Mouse (Mus musculus) heart, embryonic 16.5 days (tissue): ENCODE results near the gene Hoxb7. TPM values are rescaled to one million over a fixed set of nuclear protein-coding genes. Genes with fewer than 3 reads are reported as not detected.

Source experiments
- ATAC-seq: fragments of 200-750 bp; cut with Nextera tagmentation; replicated peaks from 2 replicates; pipeline ENCODE4 v1.8.0; 2017; ENCODE audit warnings: moderate number of reproducible peaks; ENCODE audit not compliant: insufficient read depth, low FRiP score; ENCODE audit errors: extremely low read depth
- H3K27ac ChIP-seq: fragments of 300-500 bp; sonication (generic); 2 replicates; pipeline ENCODE4 v1.5.1; 2014; ENCODE audit warnings: mild to moderate bottlenecking, low read length, control low read depth, moderate library complexity
- H3K27me3 ChIP-seq: fragments of 300-500 bp; sonication (generic); 2 replicates; pipeline ENCODE4 v1.6.1; 2014; ENCODE audit warnings: low read length, mixed read lengths; ENCODE audit not compliant: control insufficient read depth, insufficient read depth
- H3K36me3 ChIP-seq: fragments of 300-500 bp; sonication (generic); 2 replicates; pipeline ENCODE4 v1.6.1; 2014; ENCODE audit not compliant: control insufficient read depth, insufficient read depth
- H3K4me1 ChIP-seq: fragments of 300-500 bp; sonication (generic); 2 replicates; pipeline ENCODE4 v1.6.1; 2014; ENCODE audit warnings: low read length, mixed read lengths; ENCODE audit not compliant: control insufficient read depth, insufficient read depth
- H3K4me2 ChIP-seq: fragments of 300-500 bp; sonication (generic); 2 replicates; pipeline ENCODE4 v1.6.1; 2014; ENCODE audit warnings: low read depth, mild to moderate bottlenecking, control low read depth, low read length
- H3K4me3 ChIP-seq: fragments of 300-500 bp; sonication (generic); 2 replicates; pipeline ENCODE4 v1.5.1; 2014; ENCODE audit warnings: mild to moderate bottlenecking, control low read depth, low read length
- H3K9ac ChIP-seq: fragments of 300-500 bp; sonication (generic); 2 replicates; pipeline ENCODE4 v1.6.1; 2014; ENCODE audit warnings: low read length, control low read depth
- H3K9me3 ChIP-seq: fragments of 300-500 bp; sonication (generic); replicated peaks from 2 replicates; pipeline ENCODE4 v1.6.1; 2016; ENCODE audit warnings: low read length; ENCODE audit not compliant: control insufficient read depth
- WGBS: fragments of 180-500 bp; shearing (Covaris S2); extraction: QIAGEN DNeasy Blood & Tissue Kit; methylation state at CpG from one replicate; pipeline ENCODE4 v1.1.7; 2014; 5-methylcytosine and 5-hydroxymethylcytosine counted together
- polyA plus RNA-seq: library from polyadenylated mRNA; unstranded; fragments of >200 nt; fragmentation: Nextera tagmentation; extraction: Ambion mirVana; gene quantifications from 2 replicates; pipeline ENCODE4 v1.2.1, GENCODE M21; 2015

Gene Hoxb7
- polyA plus RNA-seq, 1 experiment from 2014 or later = 0.43 TPM

DNA sequence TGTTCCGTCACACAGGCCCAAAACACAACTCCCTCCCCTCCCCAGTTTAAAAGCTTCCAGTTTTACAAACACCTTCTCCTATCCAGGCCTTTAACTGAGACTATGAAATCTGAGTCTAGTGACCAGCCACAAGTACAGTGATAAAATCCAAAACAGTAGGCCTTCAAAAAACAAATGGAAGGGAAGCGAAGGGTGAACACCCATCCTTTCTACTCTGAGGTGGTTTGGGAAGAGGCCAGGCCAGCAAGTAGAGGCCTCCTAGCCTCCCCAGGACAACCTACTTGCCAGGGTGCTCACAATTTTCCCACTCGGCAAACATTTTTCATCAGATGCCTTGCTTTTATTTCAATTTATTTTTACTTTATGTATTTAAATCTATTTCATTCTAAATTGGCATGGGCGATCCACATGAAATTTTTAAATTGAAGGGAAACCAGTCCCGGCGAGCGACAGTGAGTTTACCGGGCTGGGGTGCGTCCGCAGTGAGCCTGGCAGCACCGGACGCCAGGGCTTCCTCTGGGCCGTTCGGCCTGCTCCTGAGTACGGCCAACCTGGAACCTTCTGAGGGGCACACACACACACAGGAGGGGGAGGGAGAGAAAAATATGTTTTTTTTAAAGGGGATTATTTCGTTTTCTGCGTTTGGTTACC is 4.4 kb downstream of the Hoxb7 start:
- Histone ChIP-seq H3K9me3 (no peaks in the 10 kb centered on the region), H3K4me2 (no peak overlapping the region), H3K9ac (no peak overlapping the region), H3K27me3 (peaks cover 93% of the 10 kb centered on the region), H3K4me3 (no peak overlapping the region), H3K36me3 (no peaks in the 10 kb centered on the region), H3K4me1 (no peaks in the 10 kb centered on the region), H3K27ac (no peak overlapping the region)
- no peak for ATAC-seq
- 15% methylated on average over 17 of the region's 17 CpGs for WGBS

DNA sequence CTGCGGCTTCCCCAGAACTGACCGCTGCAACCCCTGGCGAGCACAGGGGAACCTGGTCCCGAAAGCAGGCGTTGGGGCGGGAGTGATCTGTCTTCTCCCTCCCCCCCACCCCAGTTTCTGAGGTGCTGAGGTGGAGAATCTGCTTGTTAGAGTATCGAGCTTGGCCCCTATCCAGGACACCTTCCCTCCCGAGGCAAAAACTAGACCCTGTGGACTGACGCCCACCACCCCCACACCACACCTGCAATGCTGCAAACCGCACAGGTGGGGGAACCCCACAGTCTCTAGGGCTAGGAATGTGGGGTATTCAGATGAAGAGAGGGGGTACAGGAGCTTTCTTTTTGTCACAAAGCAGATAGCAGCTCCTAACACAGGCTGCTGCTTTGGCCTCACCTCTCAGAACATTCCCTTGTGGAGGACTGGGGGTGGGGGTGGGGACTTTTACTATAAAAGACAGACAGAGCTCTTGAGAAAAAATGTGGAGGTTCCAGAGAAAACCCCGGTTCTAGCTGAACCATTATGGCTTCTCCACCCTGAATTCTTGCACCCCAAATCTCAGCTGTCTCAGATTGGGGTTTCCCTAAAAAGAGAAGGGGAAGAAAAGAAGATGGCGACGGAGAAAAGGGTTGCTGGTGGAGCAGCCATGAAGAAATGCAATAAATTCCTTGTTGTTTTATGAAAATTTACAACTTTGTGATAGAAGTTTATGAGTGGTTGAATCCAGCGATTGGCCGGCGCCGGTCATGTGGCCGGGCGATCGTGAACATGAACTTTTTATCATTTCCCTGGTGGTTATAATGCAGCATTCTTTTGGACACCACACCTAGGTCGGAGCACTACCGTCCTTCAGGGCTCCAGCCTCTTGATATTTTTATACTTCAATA is 5.5 kb downstream of the Hoxb7 start, which contains the start of gene Hoxb6:
Gene Hoxb6, plus strand, starts transcription at position 796 of the 884 bp plus-strand sequence.
- 4% methylated on average over 22 of the region's 22 CpGs for WGBS
- Histone ChIP-seq H3K27me3 (peaks cover 93% of the 10 kb centered on the region), H3K9me3 (no peaks in the 10 kb centered on the region), H3K4me1 (no peaks in the 10 kb centered on the region), H3K4me2 (no peak within 1 kb of the TSS), H3K4me3 (no peak within 1 kb of the TSS), H3K27ac (no peak within 1 kb of the TSS), H3K9ac (no peak within 1 kb of the TSS), H3K36me3 (no peaks in the 10 kb centered on the region)
- no peak for ATAC-seq

DNA sequence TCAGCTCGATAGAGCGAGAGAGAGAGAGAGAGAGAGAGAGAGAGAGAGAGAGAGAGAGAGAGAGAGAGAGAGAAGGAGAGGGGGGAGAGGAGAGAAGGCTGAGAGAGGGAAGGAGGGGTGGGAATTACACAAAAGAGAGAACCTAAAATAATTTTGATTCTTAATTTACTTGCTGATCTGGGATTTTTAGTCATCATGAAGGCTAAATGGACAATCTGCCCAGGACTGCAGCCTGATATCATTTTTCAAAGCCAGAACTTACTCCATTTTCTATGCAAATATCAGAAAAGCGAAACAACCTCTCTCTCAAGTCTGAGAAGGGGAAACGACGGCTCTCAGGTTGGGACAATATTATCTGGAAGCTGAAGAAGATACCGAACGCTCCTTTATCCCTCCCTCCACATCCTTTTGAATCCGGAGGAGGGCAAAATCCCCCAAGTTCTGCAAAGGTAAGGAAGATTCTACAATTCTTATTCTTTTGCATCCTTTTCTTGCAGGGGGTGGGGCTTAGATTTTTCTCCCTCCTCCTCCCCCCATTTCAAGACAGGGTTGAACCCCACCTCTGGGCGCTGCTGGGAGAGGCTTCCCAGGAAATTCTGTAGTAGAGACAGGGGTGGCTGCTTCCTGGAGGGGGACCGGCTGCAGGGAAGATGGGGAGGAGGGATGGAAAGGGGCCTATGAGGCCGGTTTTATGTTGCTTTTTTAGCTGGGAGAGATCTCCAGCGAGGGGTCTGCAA is 6.3 kb downstream of the Hoxb7 start:
- no peak overlapping the region for H3K4me3 ChIP-seq
- H3K4me2 ChIP-seq = no peak overlapping the region
- WGBS = 4% methylated on average over 12 of the region's 12 CpGs

DNA sequence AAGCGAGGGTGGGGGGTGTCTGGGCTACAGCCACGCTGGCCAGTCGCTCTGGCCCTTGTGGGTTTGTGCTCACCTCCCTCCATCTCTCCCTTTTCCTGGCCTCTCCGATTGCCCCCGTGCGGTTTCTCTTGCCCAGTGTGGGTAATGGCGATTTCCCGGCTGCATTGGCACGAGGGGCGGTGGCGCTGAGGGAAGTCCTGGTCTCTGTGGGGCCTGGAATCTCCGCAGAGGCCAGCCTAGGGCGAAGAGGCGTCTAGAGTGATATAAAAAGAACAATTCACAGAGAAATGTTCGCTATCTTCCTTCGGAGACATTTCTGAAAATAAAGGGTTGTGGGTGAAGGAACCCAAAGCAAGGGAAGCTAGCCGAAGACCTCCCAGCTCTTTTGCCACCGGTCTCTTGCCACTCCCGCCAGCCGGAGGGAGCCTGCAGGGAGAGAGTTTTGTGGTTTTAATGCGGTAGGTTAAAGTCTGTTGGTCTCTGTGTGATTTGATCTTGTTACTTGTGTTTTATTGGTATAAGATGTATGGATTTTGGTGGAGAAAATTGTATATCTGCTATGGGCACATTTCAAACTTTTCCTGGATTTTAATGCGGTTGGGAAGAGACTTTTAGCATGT is 7.0 kb downstream of the Hoxb7 start:
- H3K4me2 ChIP-seq = no peak overlapping the region
- H3K27me3 ChIP-seq = peaks cover 91% of the 10 kb centered on the region
- H3K4me3 ChIP-seq = no peak overlapping the region
- no peak overlapping the region for H3K27ac ChIP-seq
- H3K9ac ChIP-seq = no peak overlapping the region
- 6% methylated on average over 22 of the region's 22 CpGs for WGBS
- no peak for ATAC-seq
- H3K36me3 ChIP-seq = no peaks in the 10 kb centered on the region
- no peaks in the 10 kb centered on the region for H3K4me1 ChIP-seq
- H3K9me3 ChIP-seq = no peaks in the 10 kb centered on the region

More for the DNA sequence above, 6.3 kb downstream of the Hoxb7 start:
- H3K27ac ChIP-seq = no peak overlapping the region
- H3K9ac ChIP-seq = no peak overlapping the region
- no peak for ATAC-seq
- peaks cover 93% of the 10 kb centered on the region for H3K27me3 ChIP-seq
- H3K4me1 ChIP-seq = no peaks in the 10 kb centered on the region
- H3K9me3 ChIP-seq = no peaks in the 10 kb centered on the region
- H3K36me3 ChIP-seq = no peaks in the 10 kb centered on the region

DNA sequence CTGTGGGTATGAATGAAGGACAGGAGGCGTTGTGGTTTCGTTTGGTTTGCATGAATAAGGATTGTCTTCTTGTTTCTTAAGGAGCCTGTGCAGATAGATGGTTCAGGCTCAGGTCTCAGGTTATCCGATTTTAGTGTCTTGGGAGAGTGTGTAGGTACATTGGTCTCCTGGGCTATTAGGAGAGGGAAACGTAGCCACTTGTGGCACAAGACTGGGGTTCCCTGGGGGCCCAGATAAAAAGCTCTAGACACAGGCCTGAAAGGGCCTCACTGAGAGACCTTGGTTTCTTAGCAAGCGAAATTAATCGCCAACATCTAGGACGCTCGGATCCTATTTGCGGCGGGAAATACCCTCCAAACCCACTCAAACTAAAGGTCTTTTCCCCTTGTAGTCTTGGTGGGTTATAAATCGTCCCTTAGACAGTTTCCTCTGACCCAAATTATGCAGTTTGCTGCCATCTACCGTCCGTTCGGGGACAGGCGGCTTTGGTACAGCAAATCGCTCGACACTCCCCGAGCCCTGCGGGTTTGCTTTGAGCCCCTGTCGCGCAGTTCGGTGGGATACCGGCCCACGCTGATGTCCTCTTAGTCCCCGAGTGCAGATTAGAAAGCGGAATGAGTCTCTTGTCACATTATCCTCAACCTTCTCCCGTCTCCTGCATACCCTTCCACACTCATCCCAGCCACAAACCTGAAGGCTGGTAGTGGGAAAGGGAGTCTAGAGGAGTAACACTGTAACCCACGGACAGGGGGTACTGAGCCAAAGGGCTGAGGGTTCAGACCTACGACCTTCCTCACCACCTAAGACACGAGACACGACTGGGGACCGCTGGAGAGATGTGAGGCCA is 8.0 kb downstream of the Hoxb7 start:
- peaks cover 91% of the 10 kb centered on the region for H3K27me3 ChIP-seq
- H3K27ac ChIP-seq = no peak overlapping the region
- 2% methylated on average over 32 of the region's 32 CpGs for WGBS
- ATAC-seq = no peak
- H3K36me3 ChIP-seq = no peaks in the 10 kb centered on the region
- no peak overlapping the region for H3K4me3 ChIP-seq
- no peaks in the 10 kb centered on the region for H3K4me1 ChIP-seq
- H3K9me3 ChIP-seq = no peaks in the 10 kb centered on the region
- H3K4me2 ChIP-seq = peak overlapping the region; percentile 13; the same call in 1 of the 2 replicates
- no peak overlapping the region for H3K9ac ChIP-seq

DNA sequence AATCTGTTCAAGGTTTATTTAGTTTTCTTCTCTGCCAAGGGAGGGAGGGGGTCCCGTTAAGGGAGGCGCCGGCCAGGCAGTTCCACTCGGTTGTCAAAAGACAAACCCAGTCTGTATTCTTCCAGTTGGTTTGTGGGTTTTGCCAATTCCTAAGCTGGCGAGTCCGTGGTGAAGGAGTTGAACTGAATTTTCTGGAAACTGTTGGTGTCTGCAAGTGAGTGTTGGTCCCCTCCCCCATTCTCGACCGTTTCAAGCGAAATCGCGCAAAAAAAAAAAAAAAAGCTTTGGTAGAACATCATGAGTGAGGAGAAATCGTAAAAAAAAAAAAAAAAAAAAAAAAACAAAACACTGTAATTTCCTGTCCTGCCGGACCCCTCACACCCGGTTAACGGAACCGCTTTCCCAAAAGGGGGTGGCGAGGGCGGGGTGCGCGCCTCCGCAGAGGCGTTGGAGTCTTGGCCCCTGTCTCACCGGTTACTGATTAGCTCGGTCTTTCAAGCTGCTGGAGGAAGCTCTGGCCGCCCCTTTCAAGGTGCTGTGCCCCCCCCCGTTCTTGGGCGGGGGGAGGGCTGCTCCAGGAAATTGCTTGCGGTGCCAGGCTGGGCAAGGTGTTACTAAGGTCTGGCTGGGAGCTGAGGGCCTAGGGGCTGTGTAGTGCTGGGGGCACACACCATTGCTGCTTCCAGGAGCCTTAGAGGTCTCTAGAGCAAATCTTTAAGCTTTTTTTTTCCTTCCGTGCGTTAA is 8.8 kb downstream of the Hoxb7 start:
- Histone ChIP-seq H3K4me2 (peak overlapping the region; percentile 13; the same call in 1 of the 2 replicates), H3K4me1 (no peaks in the 10 kb centered on the region), H3K9ac (no peak overlapping the region), H3K9me3 (no peaks in the 10 kb centered on the region), H3K27ac (no peak overlapping the region), H3K4me3 (no peak overlapping the region), H3K27me3 (peaks cover 91% of the 10 kb centered on the region), H3K36me3 (no peaks in the 10 kb centered on the region)
- WGBS = 3% methylated on average over 30 of the region's 30 CpGs
- no peak for ATAC-seq

DNA sequence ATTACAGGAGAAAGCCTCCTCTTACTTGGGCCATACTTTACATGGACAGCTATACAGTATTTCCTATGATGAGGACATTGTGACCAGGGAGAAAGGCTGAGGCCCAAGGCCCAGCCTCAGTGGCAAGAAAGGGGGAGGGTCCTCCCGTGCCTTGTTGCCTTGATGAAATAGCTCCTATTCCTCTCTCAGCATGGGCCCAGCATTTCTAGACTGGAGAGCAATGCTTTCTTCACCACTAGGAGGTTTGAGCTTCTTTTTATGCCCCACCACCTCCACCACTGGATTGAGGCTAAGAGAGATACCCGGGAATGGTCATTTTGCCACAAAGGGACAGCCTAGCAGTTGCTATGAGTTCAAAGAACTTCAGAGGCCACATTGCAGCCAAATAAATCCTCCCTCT is 10.6 kb downstream of the Hoxb7 start:
- Histone ChIP-seq H3K4me3 (no peak overlapping the region), H3K4me1 (no peaks in the 10 kb centered on the region), H3K36me3 (no peaks in the 10 kb centered on the region), H3K9me3 (no peaks in the 10 kb centered on the region), H3K27ac (no peak overlapping the region), H3K9ac (no peak overlapping the region), H3K27me3 (peaks cover 94% of the 10 kb centered on the region), H3K4me2 (no peak overlapping the region)
- WGBS = 10% methylated on average over 2 of the region's 2 CpGs
- no peak for ATAC-seq

DNA sequence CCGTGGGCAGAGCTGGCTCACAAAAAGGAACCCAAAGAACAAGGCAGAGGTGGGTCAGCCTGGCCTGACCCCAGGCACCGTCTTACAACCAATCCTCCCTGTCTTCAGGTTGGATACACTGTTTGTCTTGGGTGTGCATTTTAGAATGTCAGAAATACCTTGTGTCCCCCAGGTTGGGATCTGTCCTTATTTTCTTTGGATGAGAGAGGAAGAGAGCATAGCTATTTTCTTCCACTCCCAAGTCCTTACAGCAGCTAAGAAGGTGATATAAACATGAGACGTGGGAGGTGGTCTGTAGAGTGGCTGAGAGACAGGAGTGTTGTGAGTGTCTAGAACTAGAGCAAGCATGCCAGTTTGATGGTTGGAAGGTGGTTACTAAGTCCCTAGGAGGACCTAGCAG is 11.0 kb downstream of the Hoxb7 start:
- no peak overlapping the region for H3K27ac ChIP-seq
- 7% methylated on average over 3 of the region's 3 CpGs for WGBS
- H3K4me2 ChIP-seq = no peak overlapping the region
- H3K4me3 ChIP-seq = no peak overlapping the region
- no peaks in the 10 kb centered on the region for H3K4me1 ChIP-seq
- H3K27me3 ChIP-seq = peaks cover 94% of the 10 kb centered on the region
- no peak for ATAC-seq
- no peak overlapping the region for H3K9ac ChIP-seq
- H3K36me3 ChIP-seq = no peaks in the 10 kb centered on the region
- no peaks in the 10 kb centered on the region for H3K9me3 ChIP-seq
